Mouse (Mus musculus) hindbrain, embryonic 12.5 days (tissue): ENCODE results near the gene St8sia2. TPM values are rescaled to one million over a fixed set of nuclear protein-coding genes. Genes with fewer than 3 reads are reported as not detected.

ENCODE experiments used
- ATAC-seq: fragments of 200-750 bp; cut with Nextera tagmentation; 2 replicates; pipeline ENCODE4 v1.8.0; 2017; ENCODE audit warnings: moderate TSS enrichment; ENCODE audit not compliant: low FRiP score
- H3K27ac ChIP-seq: fragments of 300-500 bp; sonication (generic); 2 replicates; pipeline ENCODE4 v1.5.1; 2016; ENCODE audit warnings: mild to moderate bottlenecking
- H3K27me3 ChIP-seq: fragments of 300-500 bp; sonication (generic); 2 replicates; pipeline ENCODE4 v1.6.1; 2016; ENCODE audit warnings: mild to moderate bottlenecking
- H3K36me3 ChIP-seq: fragments of 300-500 bp; sonication (generic); 2 replicates; pipeline ENCODE4 v1.6.1; 2016; ENCODE audit warnings: mild to moderate bottlenecking
- H3K4me1 ChIP-seq: fragments of 300-500 bp; sonication (generic); 2 replicates; pipeline ENCODE4 v1.6.1; 2016
- H3K4me2 ChIP-seq: fragments of 300-500 bp; sonication (generic); replicated peaks from 2 replicates; pipeline ENCODE4 v1.6.1; 2016; ENCODE audit warnings: mild to moderate bottlenecking
- H3K4me3 ChIP-seq: fragments of 300-500 bp; sonication (generic); 2 replicates; pipeline ENCODE4 v1.5.1; 2016; ENCODE audit warnings: mild to moderate bottlenecking
- H3K9ac ChIP-seq: fragments of 300-500 bp; sonication (generic); 2 replicates; pipeline ENCODE4 v1.6.1; 2016; ENCODE audit warnings: mild to moderate bottlenecking, moderate library complexity
- H3K9me3 ChIP-seq: fragments of 300-500 bp; sonication (generic); replicated peaks from 2 replicates; pipeline ENCODE4 v1.6.1; 2016; ENCODE audit warnings: mild to moderate bottlenecking
- WGBS: fragments of 180-500 bp; shearing (Covaris S2); methylation state at CpG from one replicate; pipeline ENCODE4 v1.1.7; 2016; 5-methylcytosine and 5-hydroxymethylcytosine counted together
- polyA plus RNA-seq: library from polyadenylated mRNA; unstranded; fragments of >200 nt; fragmentation: Nextera tagmentation; extraction: Ambion mirVana; gene quantifications from 2 replicates; pipeline ENCODE4 v1.2.1, GENCODE M21; 2016

St8sia2 gene
- 60.2 and 69.5 TPM in 2 replicates for polyA plus RNA-seq

GRCm38 (mm10) chr7:74013601-74014175 lies at the start of gene St8sia2:
TSS of gene St8sia2 (minus strand) at chr7:74013690.
- peaks cover 9% of the 10 kb centered on the region; the same call in 1 of the 2 replicates for H3K27me3 ChIP-seq
- H3K4me2 ChIP-seq, result peak within 1 kb of the TSS; percentile 76
- peak; percentile 90 for ATAC-seq
- H3K4me3 ChIP-seq, result peak within 1 kb of the TSS; percentile 89
- H3K9me3 ChIP-seq, result no peaks in the 10 kb centered on the region
- peak within 1 kb of the TSS; percentile 97 for H3K27ac ChIP-seq
- WGBS, result under 1% methylated on average over 32 of the region's 42 CpGs
- H3K9ac ChIP-seq, result peak within 1 kb of the TSS; percentile 97
- peaks cover 40% of the 10 kb centered on the region for H3K4me1 ChIP-seq
- H3K36me3 ChIP-seq, result no peaks in the 10 kb centered on the region

GRCm38 (mm10) chr7:74061076-74061475 lies 47.6 kb upstream of the St8sia2 start:
- H3K27ac ChIP-seq, result no peak overlapping the region
- WGBS, result 91% methylated on average over 6 of the region's 6 CpGs

GRCm38 (mm10) chr7:74060306-74060946 lies 46.9 kb upstream of the St8sia2 start:
- no peaks in the 10 kb centered on the region for H3K9me3 ChIP-seq
- H3K4me2 ChIP-seq, result no peak overlapping the region
- no peaks in the 10 kb centered on the region for H3K27me3 ChIP-seq
- no peak overlapping the region for H3K27ac ChIP-seq
- no peaks in the 10 kb centered on the region for H3K4me1 ChIP-seq
- WGBS, result 87% methylated on average over 3 of the region's 3 CpGs
- H3K4me3 ChIP-seq, result no peak overlapping the region
- H3K36me3 ChIP-seq, result no peaks in the 10 kb centered on the region
- ATAC-seq, result no peak
- H3K9ac ChIP-seq, result no peak overlapping the region

More at GRCm38 (mm10) chr7:74061076-74061475, 47.6 kb upstream of the St8sia2 start:
- H3K36me3 ChIP-seq, result no peaks in the 10 kb centered on the region
- no peak for ATAC-seq
- no peaks in the 10 kb centered on the region for H3K4me1 ChIP-seq
- H3K4me3 ChIP-seq, result no peak overlapping the region
- H3K9me3 ChIP-seq, result no peaks in the 10 kb centered on the region
- no peaks in the 10 kb centered on the region for H3K27me3 ChIP-seq
- H3K4me2 ChIP-seq, result no peak overlapping the region
- no peak overlapping the region for H3K9ac ChIP-seq

- Histone ChIP-seq H3K36me3 (no peaks in the 10 kb centered on the region), H3K27me3 (no peaks in the 10 kb centered on the region), H3K27ac (no peak overlapping the region), H3K4me1 (no peaks in the 10 kb centered on the region), H3K9ac (no peak overlapping the region), H3K9me3 (no peaks in the 10 kb centered on the region), H3K4me2 (no peak overlapping the region), H3K4me3 (no peak overlapping the region)
- 84% methylated on average over 3 of the region's 3 CpGs for WGBS
- no peak for ATAC-seq
Observed at GRCm38 (mm10) chr7:74059684-74060083, 46.2 kb upstream of the St8sia2 start.

DNA sequence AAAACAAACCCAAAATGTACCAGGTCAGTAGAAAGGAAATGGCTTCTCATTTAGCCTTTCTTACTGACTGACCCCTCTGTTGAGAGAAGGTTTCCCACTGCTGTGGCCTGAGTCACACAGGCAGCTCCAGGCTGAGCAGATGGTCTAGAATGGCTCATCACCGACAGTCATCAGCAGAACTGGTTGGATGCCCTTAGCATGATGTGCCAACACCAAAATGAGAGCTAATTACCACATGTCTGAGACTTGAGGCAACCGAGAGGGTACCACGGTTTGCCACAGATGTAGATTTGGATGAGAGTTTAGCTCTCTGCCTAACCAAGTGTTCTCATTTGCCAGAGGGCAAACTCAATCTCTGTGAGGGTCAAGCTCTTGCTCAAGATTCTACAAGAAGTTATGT lies 42.3 kb upstream of the St8sia2 start:
- Histone ChIP-seq H3K4me2 (no peak overlapping the region), H3K9me3 (no peaks in the 10 kb centered on the region), H3K9ac (no peak overlapping the region), H3K4me3 (no peak overlapping the region), H3K27me3 (no peaks in the 10 kb centered on the region), H3K36me3 (no peaks in the 10 kb centered on the region), H3K4me1 (no peaks in the 10 kb centered on the region), H3K27ac (no peak overlapping the region)
- WGBS, result 91% methylated on average over 3 of the region's 3 CpGs
- no peak for ATAC-seq

- 74% methylated on average over 2 of the region's 2 CpGs for WGBS
- Histone ChIP-seq H3K36me3 (no peaks in the 10 kb centered on the region), H3K4me3 (no peak overlapping the region)
Observed at GRCm38 (mm10) chr7:74047591-74047990, 34.1 kb upstream of the St8sia2 start.

GRCm38 (mm10) chr7:74045166-74045957 lies 31.9 kb upstream of the St8sia2 start:
- Histone ChIP-seq H3K27me3 (no peaks in the 10 kb centered on the region), H3K4me2 (no peak overlapping the region), H3K9me3 (no peaks in the 10 kb centered on the region), H3K4me3 (no peak overlapping the region), H3K9ac (no peak overlapping the region), H3K36me3 (no peaks in the 10 kb centered on the region), H3K27ac (no peak overlapping the region), H3K4me1 (0 out of 2 replicates have a peak, but pooled peaks cover 2% of the 10 kb centered on the region)
- 85% methylated on average over 8 of the region's 8 CpGs for WGBS
- ATAC-seq, result no peak

More at GRCm38 (mm10) chr7:74047591-74047990, 34.1 kb upstream of the St8sia2 start:
- no peak for ATAC-seq
- Histone ChIP-seq H3K9ac (no peak overlapping the region), H3K27me3 (no peaks in the 10 kb centered on the region), H3K4me2 (no peak overlapping the region), H3K9me3 (no peaks in the 10 kb centered on the region), H3K4me1 (0 out of 2 replicates have a peak, but pooled peaks cover 2% of the 10 kb centered on the region), H3K27ac (no peak overlapping the region)

DNA sequence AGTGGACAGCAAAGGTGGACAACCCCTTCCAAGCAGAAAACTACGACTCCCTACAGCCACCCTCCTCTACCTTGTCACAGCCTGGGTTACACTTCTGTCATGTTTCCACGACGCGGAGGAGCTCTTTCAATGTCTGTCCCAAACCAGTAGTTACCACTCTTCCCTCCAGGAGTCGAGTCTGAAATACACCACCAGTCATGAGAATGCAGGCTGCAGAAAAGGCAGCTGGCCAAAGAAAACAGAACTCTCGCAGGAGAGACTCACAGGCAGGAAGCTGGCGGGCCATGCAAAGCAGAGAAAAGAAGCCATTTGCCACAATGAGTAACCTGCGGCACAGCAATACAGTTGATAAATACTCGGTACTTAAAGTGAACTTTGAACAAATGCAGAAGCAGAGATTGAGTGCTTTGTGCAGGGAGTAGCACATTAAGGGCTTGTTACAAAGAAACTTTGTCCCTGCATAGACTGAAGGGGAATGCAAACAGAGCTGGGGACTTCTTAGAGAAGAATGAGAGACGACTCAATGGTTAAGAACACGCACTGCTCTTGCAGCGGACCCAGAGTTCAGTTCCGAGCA lies 30.2 kb upstream of the St8sia2 start:
- WGBS, result 57% methylated on average over 13 of the region's 13 CpGs
- Histone ChIP-seq H3K4me3 (no peak overlapping the region), H3K36me3 (no peaks in the 10 kb centered on the region), H3K27ac (0 out of 2 replicates have a peak overlapping the region, but pooled peaks have one; percentile 17), H3K4me2 (no peak overlapping the region), H3K4me1 (0 out of 2 replicates have a peak, but pooled peaks cover 2% of the 10 kb centered on the region), H3K27me3 (no peaks in the 10 kb centered on the region), H3K9me3 (no peaks in the 10 kb centered on the region), H3K9ac (no peak overlapping the region)
- no peak for ATAC-seq

DNA sequence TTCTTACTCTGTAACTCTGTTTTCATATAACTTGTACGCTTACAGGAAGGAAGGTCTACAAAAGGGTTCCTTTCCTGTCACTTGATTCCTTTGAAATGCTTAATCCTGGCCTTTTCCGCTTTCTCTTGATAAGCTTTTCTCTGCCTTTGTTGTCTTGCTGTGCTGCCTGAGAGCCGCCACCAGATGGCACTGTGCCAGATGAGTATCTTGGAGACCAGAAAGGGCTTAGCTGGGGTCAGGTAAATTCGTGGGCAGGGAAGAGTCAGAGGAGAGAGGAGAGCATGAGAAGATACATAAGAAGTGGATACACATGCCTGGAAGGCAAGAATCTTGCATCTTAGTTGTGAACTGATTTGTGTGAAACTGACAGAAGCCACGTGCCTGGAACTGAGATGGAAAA lies 11.5 kb upstream of the St8sia2 start:
- 0 out of 2 replicates have a peak overlapping the region, but pooled peaks have one; percentile 19 for H3K27ac ChIP-seq
- peaks cover 3% of the 10 kb centered on the region; the same call in 1 of the 2 replicates for H3K27me3 ChIP-seq
- H3K4me1 ChIP-seq, result peaks cover 4% of the 10 kb centered on the region; the same call in 1 of the 2 replicates
- ATAC-seq, result no peak
- H3K9ac ChIP-seq, result no peak overlapping the region
- H3K4me2 ChIP-seq, result no peak overlapping the region
- H3K36me3 ChIP-seq, result no peaks in the 10 kb centered on the region
- no peak overlapping the region for H3K4me3 ChIP-seq
- 12% methylated on average over 5 of the region's 5 CpGs for WGBS
- H3K9me3 ChIP-seq, result no peaks in the 10 kb centered on the region

DNA sequence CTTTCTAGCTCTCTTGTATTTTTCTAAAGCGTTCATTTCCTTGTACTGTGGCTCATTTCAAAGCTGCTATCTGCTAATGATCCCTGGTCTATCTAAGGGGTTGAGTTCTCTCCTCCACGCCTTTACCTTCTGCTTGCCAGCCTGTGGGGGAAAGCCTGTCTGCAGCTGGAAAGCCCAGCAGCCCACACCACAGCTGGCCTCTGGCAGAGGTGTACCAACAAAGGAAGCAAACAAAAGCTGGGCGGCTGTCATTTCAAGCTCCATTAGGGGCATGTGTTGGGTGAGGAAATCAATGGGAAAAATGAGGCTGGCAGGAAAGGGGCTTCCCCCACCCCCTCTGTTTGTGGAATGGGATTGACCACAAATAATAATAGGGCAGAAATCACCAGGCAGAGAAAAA lies 10.7 kb upstream of the St8sia2 start:
- ATAC-seq, result no peak
- H3K27ac ChIP-seq, result 0 out of 2 replicates have a peak overlapping the region, but pooled peaks have one; percentile 19
- 49% methylated on average over 3 of the region's 3 CpGs for WGBS
- H3K4me3 ChIP-seq, result no peak overlapping the region
- no peaks in the 10 kb centered on the region for H3K36me3 ChIP-seq
- no peak overlapping the region for H3K9ac ChIP-seq
- H3K27me3 ChIP-seq, result peaks cover 3% of the 10 kb centered on the region; the same call in 1 of the 2 replicates
- no peaks in the 10 kb centered on the region for H3K9me3 ChIP-seq
- H3K4me1 ChIP-seq, result peaks cover 4% of the 10 kb centered on the region; the same call in 1 of the 2 replicates
- H3K4me2 ChIP-seq, result no peak overlapping the region

- no peak overlapping the region for H3K27ac ChIP-seq
- H3K36me3 ChIP-seq, result no peaks in the 10 kb centered on the region
- no peak overlapping the region for H3K9ac ChIP-seq
- WGBS, result 69% methylated on average over 2 of the region's 2 CpGs
- no peak for ATAC-seq
- peaks cover 3% of the 10 kb centered on the region; the same call in 1 of the 2 replicates for H3K27me3 ChIP-seq
- no peak overlapping the region for H3K4me3 ChIP-seq
- H3K4me2 ChIP-seq, result no peak overlapping the region
- H3K9me3 ChIP-seq, result no peaks in the 10 kb centered on the region
- H3K4me1 ChIP-seq, result peaks cover 4% of the 10 kb centered on the region; the same call in 1 of the 2 replicates
Observed at GRCm38 (mm10) chr7:74022571-74022970, 9.1 kb upstream of the St8sia2 start.

GRCm38 (mm10) chr7:74021771-74022170 lies 8.3 kb upstream of the St8sia2 start:
- H3K9me3 ChIP-seq, result no peaks in the 10 kb centered on the region
- H3K27ac ChIP-seq, result no peak overlapping the region
- H3K4me3 ChIP-seq, result no peak overlapping the region
- H3K4me2 ChIP-seq, result no peak overlapping the region
- WGBS, result 87% methylated on average over 6 of the region's 6 CpGs
- H3K36me3 ChIP-seq, result no peaks in the 10 kb centered on the region
- H3K4me1 ChIP-seq, result peaks cover 4% of the 10 kb centered on the region; the same call in 1 of the 2 replicates
- H3K9ac ChIP-seq, result no peak overlapping the region
- peaks cover 3% of the 10 kb centered on the region; the same call in 1 of the 2 replicates for H3K27me3 ChIP-seq
- ATAC-seq, result no peak
